Mouse (Mus musculus) MEL (cell line): ENCODE measurements at regions not wholly inside any gene's neighbourhood (a gene's known extent, or its start where the extent isn't known, plus 50 kb on each side); places are given as distances from the start of the nearest gene placed in this dataset.

Source experiments
- DNase-seq: peaks from one replicate; pipeline ENCODE4 v3.0.0; 2011; ENCODE audit warnings: low read depth, low spot score
- H3K27ac ChIP-seq: 2 replicates; pipeline ENCODE4 v1.5.1; 2012; ENCODE audit warnings: low read depth, mild to moderate bottlenecking, control low read depth, low read length, moderate library complexity; ENCODE audit not compliant: control insufficient read depth
- H3K27me3 ChIP-seq, 2 experiments: fragments of 150-350 bp in 1 of 2; sonication (generic) in 1 of 2; 2 replicates each; pipeline ENCODE4 v1.6.1; 2012; ENCODE audit warnings: low read length in 2 of 2, mild to moderate bottlenecking in 2 of 2, improper control_type of control experiment in 1 of 2, moderate library complexity in 1 of 2; ENCODE audit not compliant: insufficient read depth in 2 of 2, control insufficient read depth in 1 of 2
- H3K36me3 ChIP-seq, 2 experiments: 2 replicates each; pipeline ENCODE4 v1.6.1; 2012 to 2014; ENCODE audit warnings: low read length in 2 of 2, improper control_type of control experiment in 1 of 2, inconsistent platforms in 1 of 2, mild to moderate bottlenecking in 1 of 2; ENCODE audit not compliant: insufficient read depth in 2 of 2, control insufficient read depth in 1 of 2
- H3K4me1 ChIP-seq, 2 experiments: fragments of 150-350 bp in 1 of 2; sonication (generic) in 1 of 2; 2 replicates each; pipeline ENCODE4 v1.6.1; 2012; ENCODE audit warnings: low read length in 2 of 2, improper control_type of control experiment in 1 of 2, mild to moderate bottlenecking in 1 of 2; ENCODE audit not compliant: insufficient read depth in 2 of 2, control insufficient read depth in 1 of 2
- H3K4me3 ChIP-seq, 2 experiments: fragments of 150-350 bp in 1 of 2; sonication (generic) in 1 of 2; 2 replicates each; pipeline ENCODE4 v1.5.1; 2012; ENCODE audit warnings: low read depth in 2 of 2, low read length in 2 of 2, mild to moderate bottlenecking in 2 of 2, moderate library complexity in 2 of 2, control low read depth in 1 of 2, improper control_type of control experiment in 1 of 2; ENCODE audit not compliant: control insufficient read depth in 1 of 2, insufficient read depth in 1 of 2
- H3K79me2 ChIP-seq: 2 replicates; pipeline ENCODE4 v1.6.1; 2012; ENCODE audit warnings: mild to moderate bottlenecking, low read length, moderate library complexity; ENCODE audit not compliant: control insufficient read depth, poor library complexity, insufficient read depth
- H3K9ac ChIP-seq: 2 replicates; pipeline ENCODE4 v1.6.1; 2012; ENCODE audit warnings: low read depth, mild to moderate bottlenecking, control low read depth, low read length, moderate library complexity; ENCODE audit not compliant: control insufficient read depth, poor library complexity, severe bottlenecking
- H3K9me3 ChIP-seq: fragments of 150-350 bp; sonication (generic); replicated peaks from 2 replicates; pipeline ENCODE4 v1.6.1; 2012; ENCODE audit warnings: mild to moderate bottlenecking, low read length, improper control_type of control experiment, moderate library complexity; ENCODE audit not compliant: insufficient read depth
- BHLHE40 ChIP-seq: IDR thresholded peaks from 2 replicates; pipeline ENCODE4 v1.6.1; 2012; ENCODE audit warnings: low read depth, mild to moderate bottlenecking, inconsistent platforms, low read length, improper control_type of control experiment, borderline replicate concordance
- CHD1 ChIP-seq: IDR thresholded peaks from 2 replicates; pipeline ENCODE4 v1.6.1; 2012; ENCODE audit warnings: low read depth, mild to moderate bottlenecking, inconsistent platforms, low read length, improper control_type of control experiment
- CHD2 ChIP-seq: IDR thresholded peaks from 2 replicates; pipeline ENCODE4 v1.6.1; 2011; ENCODE audit warnings: low read length, improper control_type of control experiment
- CTCF ChIP-seq, 3 experiments: IDR thresholded peaks in 2 of 3; conservative IDR thresholded peaks in 1 of 3; 2 replicates each; pipeline ENCODE4 v1.5.1; 2011 to 2012; ENCODE audit warnings: low read length in 3 of 3, low read depth in 2 of 3, mild to moderate bottlenecking in 2 of 3, improper control_type of control experiment in 1 of 3, inconsistent platforms in 1 of 3, mixed read lengths in 1 of 3, moderate library complexity in 1 of 3; ENCODE audit not compliant: control insufficient read depth in 1 of 3, insufficient read depth in 1 of 3, poor library complexity in 1 of 3, severe bottlenecking in 1 of 3
- E2F4 ChIP-seq: IDR thresholded peaks from 2 replicates; pipeline ENCODE4 v1.6.1; 2011; ENCODE audit warnings: low read depth, low read length, improper control_type of control experiment, borderline replicate concordance
- ELF1 ChIP-seq: IDR thresholded peaks from 2 replicates; pipeline ENCODE4 v1.6.1; 2014; ENCODE audit warnings: low read depth, mild to moderate bottlenecking, inconsistent platforms, low read length, improper control_type of control experiment, moderate library complexity
- EP300 ChIP-seq, 2 experiments: IDR thresholded peaks; 2 replicates each; pipeline ENCODE4 v1.6.1; 2011; ENCODE audit warnings: improper control_type of control experiment in 2 of 2, low read length in 2 of 2, low read depth in 1 of 2, mild to moderate bottlenecking in 1 of 2
- GABPA ChIP-seq: IDR thresholded peaks from 2 replicates; pipeline ENCODE4 v1.6.1; 2012; ENCODE audit warnings: low read depth, mild to moderate bottlenecking, inconsistent platforms, low read length, improper control_type of control experiment, moderate library complexity
- GATA1 ChIP-seq: IDR thresholded peaks from 2 replicates; pipeline ENCODE4 v1.6.1; 2011; ENCODE audit warnings: low read depth, low read length, improper control_type of control experiment
- KAT2A ChIP-seq: conservative IDR thresholded peaks from 2 replicates; pipeline ENCODE4 v1.6.1; 2012; ENCODE audit warnings: low read depth, low read length, improper control_type of control experiment, inconsistent platforms
- MAFK ChIP-seq: IDR thresholded peaks from 2 replicates; pipeline ENCODE4 v1.6.1; 2011; ENCODE audit warnings: low read depth, mild to moderate bottlenecking, low read length, improper control_type of control experiment, borderline replicate concordance
- MYC ChIP-seq: IDR thresholded peaks from 2 replicates; pipeline ENCODE4 v1.6.1; 2011; ENCODE audit warnings: low read depth, mild to moderate bottlenecking, low read length, improper control_type of control experiment, moderate library complexity
- POLR2A ChIP-seq, 2 experiments: IDR thresholded peaks; 2 replicates each; pipeline ENCODE4 v1.6.1; 2011 to 2012; ENCODE audit warnings: low read length in 2 of 2, mild to moderate bottlenecking in 2 of 2, control low read depth in 1 of 2, improper control_type of control experiment in 1 of 2, low read depth in 1 of 2, moderate library complexity in 1 of 2; ENCODE audit not compliant: control insufficient read depth in 1 of 2, insufficient read depth in 1 of 2, poor library complexity in 1 of 2
- RAD21 ChIP-seq: IDR thresholded peaks from 2 replicates; pipeline ENCODE4 v1.6.1; 2011; ENCODE audit warnings: mild to moderate bottlenecking, low read depth, low read length, improper control_type of control experiment
- SIN3A ChIP-seq: IDR thresholded peaks from 2 replicates; pipeline ENCODE4 v1.6.1; 2012; ENCODE audit warnings: low read length, improper control_type of control experiment, inconsistent platforms
- ZC3H11A ChIP-seq: IDR thresholded peaks from 2 replicates; pipeline ENCODE4 v1.6.1; 2012; ENCODE audit warnings: low read depth, mild to moderate bottlenecking, inconsistent platforms, low read length, improper control_type of control experiment
- ZKSCAN1 ChIP-seq: IDR thresholded peaks from 2 replicates; pipeline ENCODE4 v1.6.1; 2012; ENCODE audit warnings: low read depth, mild to moderate bottlenecking, inconsistent platforms, low read length, improper control_type of control experiment, moderate library complexity

- H3K9me3 ChIP-seq = no peaks in the 10 kb centered on the region
These were observed 83.4 kb upstream of the Tenm3 start for GRCm38 (mm10) chr8:48927135-48927534.

GRCm38 (mm10) chr8:48915275-48915674 lies 71.5 kb upstream of the Tenm3 start:
- no peaks in the 10 kb centered on the region for H3K4me1 ChIP-seq
- no peaks in the 10 kb centered on the region for H3K36me3 ChIP-seq
- TF ChIP-seq EP300 (IDR thresholded peaks at IDR 0.05; ENCODE audit: low read depth in 1 of 2, low read length in 2 of 2) = no peak
- TF ChIP-seq MAFK = no peak
- TF ChIP-seq GABPA = no peak
- TF ChIP-seq BHLHE40 = no peak
- TF ChIP-seq MYC = no peak
- TF ChIP-seq ZKSCAN1 = no peak
- no peak for TF ChIP-seq CTCF (IDR thresholded peaks at IDR 0.05 in 2 of 3, conservative IDR thresholded peaks at IDR 0.05 in 1 of 3; ENCODE audit: control insufficient read depth in 1 of 3, insufficient read depth in 1 of 3, low read depth in 2 of 3, low read length in 3 of 3, poor library complexity in 1 of 3, severe bottlenecking in 1 of 3)
- TF ChIP-seq POLR2A (IDR thresholded peaks at IDR 0.05; ENCODE audit: control insufficient read depth in 1 of 2, insufficient read depth in 1 of 2, low read depth in 1 of 2, low read length in 2 of 2, poor library complexity in 1 of 2) = no peak
- no peak for TF ChIP-seq SIN3A
- no peak for TF ChIP-seq KAT2A
- TF ChIP-seq RAD21 = no peak
- no peak for TF ChIP-seq CHD1
- no peak for TF ChIP-seq ZC3H11A
- no peaks in the 10 kb centered on the region for H3K27me3 ChIP-seq
- no peak overlapping the region for H3K27ac ChIP-seq
- no peak overlapping the region for H3K9ac ChIP-seq
- H3K4me3 ChIP-seq = no peak overlapping the region
- no peak for DNase-seq
- H3K79me2 ChIP-seq = no peaks in the 10 kb centered on the region
- H3K9me3 ChIP-seq = no peaks in the 10 kb centered on the region

More at GRCm38 (mm10) chr8:48927135-48927534, 83.4 kb upstream of the Tenm3 start:
- DNase-seq = no peak
- H3K27ac ChIP-seq = no peak overlapping the region
- H3K79me2 ChIP-seq = no peaks in the 10 kb centered on the region
- H3K4me1 ChIP-seq = no peaks in the 10 kb centered on the region
- H3K36me3 ChIP-seq = no peaks in the 10 kb centered on the region
- no peak overlapping the region for H3K4me3 ChIP-seq
- H3K9ac ChIP-seq = no peak overlapping the region
- no peaks in the 10 kb centered on the region for H3K27me3 ChIP-seq
- TF ChIP-seq MAFK (no peak), CHD2 (no peak), EP300 (IDR thresholded peaks at IDR 0.05; ENCODE audit: low read depth in 1 of 2, low read length in 2 of 2) (no peak), ELF1 (no peak), GATA1 (no peak), E2F4 (no peak), SIN3A (no peak)
